Mouse (Mus musculus) cerebellum, adult 11-12 months (tissue): Measurements from ENCODE around the gene Urad.

Experiments used
- DNase-seq: peaks from one replicate; pipeline ENCODE4 v3.0.0; 2022

Gene Urad

GRCm38 (mm10) chr5:147322183-147322582, at the start of gene Urad:
Urad (minus strand) TSS chr5:147322440.
- no peak for DNase-seq

- DNase-seq = no peak
These were observed 48.0 kb upstream of the Urad start for GRCm38 (mm10) chr5:147370276-147370675.

- DNase-seq = no peak
These were observed 46.0 kb upstream of the Urad start for GRCm38 (mm10) chr5:147368221-147368620.

GRCm38 (mm10) chr5:147365995-147366765, 43.9 kb upstream of the Urad start:
- no peak for DNase-seq

GRCm38 (mm10) chr5:147363054-147363453, 40.8 kb upstream of the Urad start:
- DNase-seq = no peak

GRCm38 (mm10) chr5:147358481-147358880, 36.2 kb upstream of the Urad start:
- DNase-seq = no peak

GRCm38 (mm10) chr5:147357536-147357935, 35.3 kb upstream of the Urad start:
- no peak for DNase-seq

- DNase-seq = no peak
These were observed 34.2 kb upstream of the Urad start for GRCm38 (mm10) chr5:147356260-147357055.

- DNase-seq = no peak
These were observed 33.5 kb upstream of the Urad start for GRCm38 (mm10) chr5:147355788-147356187.

GRCm38 (mm10) chr5:147354985-147355384, 32.7 kb upstream of the Urad start:
- no peak for DNase-seq

GRCm38 (mm10) chr5:147354161-147354780, 32.0 kb upstream of the Urad start:
- no peak for DNase-seq

GRCm38 (mm10) chr5:147351931-147352330, 29.7 kb upstream of the Urad start:
- DNase-seq = no peak

- no peak for DNase-seq
These were observed 23.7 kb upstream of the Urad start for GRCm38 (mm10) chr5:147345981-147346380.

- DNase-seq = no peak
These were observed 21.7 kb upstream of the Urad start for GRCm38 (mm10) chr5:147343904-147344303.

- DNase-seq = no peak
These were observed 20.7 kb upstream of the Urad start for GRCm38 (mm10) chr5:147342901-147343300.

GRCm38 (mm10) chr5:147340741-147341414, 18.6 kb upstream of the Urad start:
- DNase-seq = no peak

GRCm38 (mm10) chr5:147339560-147339959, 17.3 kb upstream of the Urad start:
- DNase-seq = no peak

- DNase-seq = no peak
These were observed 16.7 kb upstream of the Urad start for GRCm38 (mm10) chr5:147338967-147339366.

GRCm38 (mm10) chr5:147332711-147333110, 10.5 kb upstream of the Urad start:
- no peak for DNase-seq

GRCm38 (mm10) chr5:147331547-147331946, 9.3 kb upstream of the Urad start:
- DNase-seq = peak; percentile 15

- no peak for DNase-seq
These were observed 7.7 kb upstream of the Urad start for GRCm38 (mm10) chr5:147329946-147330345.

- no peak for DNase-seq
These were observed 5.4 kb upstream of the Urad start for GRCm38 (mm10) chr5:147327636-147328035.

- DNase-seq = no peak
These were observed 3.7 kb upstream of the Urad start for GRCm38 (mm10) chr5:147325931-147326330.
